Mouse (Mus musculus) activated CD4-positive, CD25-positive, alpha-beta regulatory T cell (primary cell): Measurements from ENCODE around the gene Smcp. TPM values are rescaled to one million over a fixed set of nuclear protein-coding genes. Genes with fewer than 3 reads are reported as not detected.

Experiments used
- polyA plus RNA-seq, 2 experiments: library from polyadenylated mRNA; unstranded; fragments of 100-300 nt; shearing (Covaris generic); gene quantifications; one replicate each; pipeline ENCODE4 v1.2.1; 2017

Smcp gene
- polyA plus RNA-seq: not detected

DNA sequence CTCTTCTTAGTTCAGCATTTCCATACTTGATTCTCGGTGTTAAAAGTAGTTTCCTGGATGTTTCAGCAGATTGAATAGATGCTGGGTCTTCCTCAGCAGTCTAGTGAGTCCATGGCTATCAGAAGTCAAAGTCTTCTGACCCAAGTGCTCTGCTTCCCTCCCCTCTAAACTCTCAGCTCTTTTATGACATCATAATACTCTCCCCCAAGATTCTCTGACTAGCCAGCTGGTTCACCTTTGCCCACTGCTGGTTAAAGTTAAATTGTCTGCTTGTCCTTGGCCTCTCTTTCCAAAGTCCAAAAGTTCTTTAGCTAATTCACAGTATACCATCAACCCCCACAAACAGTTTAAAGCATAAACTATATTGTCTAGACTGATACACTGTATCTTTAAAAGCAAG, at the start of gene Smcp:
Gene Smcp, minus strand, starts transcription at position 140 of the 400 bp plus-strand sequence.

DNA sequence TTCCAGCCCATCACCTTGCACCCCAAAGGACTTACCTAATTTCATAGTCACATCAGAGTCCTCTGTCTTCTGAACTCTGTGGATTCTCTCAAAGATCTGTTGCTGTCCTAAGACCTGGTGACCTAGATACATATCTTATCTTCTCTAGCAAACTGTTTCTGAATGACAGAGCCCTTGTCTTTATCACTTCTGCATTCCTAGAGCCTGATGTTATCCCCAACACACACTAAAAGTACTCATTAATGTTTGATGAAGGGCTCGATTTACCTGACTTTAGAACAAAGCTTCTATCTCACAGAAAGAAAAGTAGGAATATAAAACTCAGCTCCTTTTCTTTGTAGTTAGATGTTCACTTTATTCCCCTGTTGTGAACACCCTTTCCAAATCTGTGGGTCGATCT, 32.8 kb upstream of the Smcp start, which contains the start of gene Lce6a:
Gene Lce6a, minus strand, starts transcription at position 101 of the 400 bp plus-strand sequence.

DNA sequence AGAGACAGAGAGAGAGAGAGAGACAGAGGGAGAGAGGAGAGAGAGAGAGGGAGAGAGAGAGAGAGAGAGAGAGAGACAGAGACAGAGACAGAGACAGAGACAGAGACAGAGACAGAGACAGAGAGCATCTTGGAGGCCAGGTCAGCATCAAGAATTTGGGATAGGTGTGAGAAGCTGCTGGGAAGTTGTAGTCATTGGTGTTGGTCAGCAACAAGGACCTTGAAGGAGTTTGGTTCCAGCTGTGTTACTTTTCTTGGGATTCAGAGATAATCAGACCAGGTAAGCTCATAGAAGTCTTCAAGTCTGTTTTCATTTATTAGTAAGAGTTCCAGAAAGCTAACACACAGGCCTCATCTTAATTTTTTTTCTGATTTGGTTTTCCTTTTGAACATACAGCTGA, 18.6 kb upstream of the Smcp start, which contains the start of gene 2210017I01Rik:
Gene 2210017I01Rik, minus strand, starts transcription at position 101 of the 400 bp plus-strand sequence.

GRCm38 (mm10) chr3:92573449-92574041, 15.3 kb downstream of the Smcp start, which contains the start of gene Ivl:
Gene Ivl, minus strand, starts transcription at chr3:92573735.

GRCm38 (mm10) chr3:92534411-92534810, 54.4 kb downstream of the Smcp start, which contains the start of gene 2310046K23Rik:
Gene 2310046K23Rik, minus strand, starts transcription at chr3:92534511.

Other genes with a start within 250 kb of the Smcp start
- not detected for gene Sprr2d, start 249.9 kb downstream of the Smcp start, polyA plus RNA-seq
- under 1 TPM in 1 of 2 experiments, not detected in 1; 0.35 TPM for gene Sprr2e, start 236.9 kb downstream of the Smcp start, polyA plus RNA-seq
- gene Sprr2f, start 223.8 kb downstream of the Smcp start, polyA plus RNA-seq: not detected
- not detected for gene Sprr2h, start 203.3 kb downstream of the Smcp start, polyA plus RNA-seq
- gene Sprr2i, start 181.0 kb downstream of the Smcp start, polyA plus RNA-seq: not detected
- not detected for gene Sprr2j-ps, start 170.9 kb downstream of the Smcp start, polyA plus RNA-seq
- gene Gm9774, start 159.6 kb downstream of the Smcp start, polyA plus RNA-seq: 10 to 100 TPM; 17.1 to 28.3 TPM
- not detected for gene Sprr2k, start 156.4 kb downstream of the Smcp start, polyA plus RNA-seq
- not detected for gene Sprr1b, start 150.2 kb downstream of the Smcp start, polyA plus RNA-seq
- under 1 TPM in 1 of 2 experiments, not detected in 1; 0.52 TPM for gene Sprr3, start 130.3 kb downstream of the Smcp start, polyA plus RNA-seq
- not detected for gene Sprr1a, start 103.1 kb downstream of the Smcp start, polyA plus RNA-seq
- not detected for gene Sprr4, start 88.5 kb downstream of the Smcp start, polyA plus RNA-seq
- gene 2310046K23Rik, start 54.5 kb downstream of the Smcp start, polyA plus RNA-seq: not detected
- gene Ivl, start 15.3 kb downstream of the Smcp start, polyA plus RNA-seq: not detected
- not detected for gene 2210017I01Rik, start 18.5 kb upstream of the Smcp start, polyA plus RNA-seq
- not detected for gene Lce6a, start 32.7 kb upstream of the Smcp start, polyA plus RNA-seq
- not detected for gene Lce1a1, start 59.3 kb upstream of the Smcp start, polyA plus RNA-seq
- gene Lce1b, start 67.9 kb upstream of the Smcp start, polyA plus RNA-seq: not detected
- gene Lce1a2, start 81.3 kb upstream of the Smcp start, polyA plus RNA-seq: not detected
- not detected for gene Lce1c, start 90.2 kb upstream of the Smcp start, polyA plus RNA-seq
- gene Lce1d, start 98.2 kb upstream of the Smcp start, polyA plus RNA-seq: not detected
- gene Lce1e, start 120.1 kb upstream of the Smcp start, polyA plus RNA-seq: not detected
- not detected for gene Lce1f, start 131.4 kb upstream of the Smcp start, polyA plus RNA-seq
- not detected for gene Gm38119, start 150.1 kb upstream of the Smcp start, polyA plus RNA-seq
- not detected for gene Lce1g, start 163.3 kb upstream of the Smcp start, polyA plus RNA-seq
- not detected for gene Lce1h, start 176.1 kb upstream of the Smcp start, polyA plus RNA-seq
- not detected for gene Lce1i, start 189.9 kb upstream of the Smcp start, polyA plus RNA-seq
- gene Lce1j, start 201.5 kb upstream of the Smcp start, polyA plus RNA-seq: not detected
- not detected for gene Lce1k, start 218.9 kb upstream of the Smcp start, polyA plus RNA-seq
- not detected for gene Kprp, start 238.2 kb upstream of the Smcp start, polyA plus RNA-seq